Mouse (Mus musculus): ENCODE measurements at regions not wholly inside any gene's neighbourhood (a gene's known extent, or its start where the extent isn't known, plus 50 kb on each side); places are given as distances from the start of the nearest gene placed in this dataset.
A peak's percentile ranks its signal among the peaks of the same experiment; 100 is the strongest.

- Histone ChIP-seq H3K4me1 (ENCODE audit: control insufficient read depth, insufficient read depth, low read depth, low read length) (no peaks in the 10 kb centered on the region), H3K9ac (ENCODE audit: low read depth, low read length) (no peak overlapping the region), H3K4me3 (ENCODE audit: low read length) (no peak overlapping the region), H3K27ac (ENCODE audit: low read depth, low read length) (no peak overlapping the region), H3K36me3 (ENCODE audit: control insufficient read depth, insufficient read depth, low read length) (no peaks in the 10 kb centered on the region), H3K27me3 (replicated peaks; ENCODE audit: control insufficient read depth, insufficient read depth, low read length) (no peaks in the 10 kb centered on the region), H3K4me2 (ENCODE audit: low read length) (no peak overlapping the region), H3K9me3 (ENCODE audit: control insufficient read depth, low read length) (no peaks in the 10 kb centered on the region)
- WGBS, result 92% methylated on average over 3 of the region's 3 CpGs
- ATAC-seq, result no peak
These were observed 61.6 kb upstream of the Avpr1a start for GRCm38 (mm10) chr10:122386748-122387147.

- Histone ChIP-seq H3K4me3 (ENCODE audit: low read length) (no peak overlapping the region), H3K4me2 (ENCODE audit: low read length) (no peak overlapping the region), H3K27me3 (replicated peaks; ENCODE audit: control insufficient read depth, insufficient read depth, low read length) (no peaks in the 10 kb centered on the region), H3K27ac (ENCODE audit: low read depth, low read length) (no peak overlapping the region), H3K9me3 (ENCODE audit: control insufficient read depth, low read length) (no peaks in the 10 kb centered on the region), H3K4me1 (ENCODE audit: control insufficient read depth, insufficient read depth, low read depth, low read length) (no peaks in the 10 kb centered on the region), H3K9ac (ENCODE audit: low read depth, low read length) (no peak overlapping the region), H3K36me3 (ENCODE audit: control insufficient read depth, insufficient read depth, low read length) (no peaks in the 10 kb centered on the region)
- no peak for ATAC-seq
- WGBS, result 83% methylated on average over 3 of the region's 3 CpGs
These were observed 68.5 kb upstream of the Avpr1a start for GRCm38 (mm10) chr10:122379661-122380344.

- no peak for ATAC-seq
- Histone ChIP-seq H3K27ac (ENCODE audit: low read depth, low read length) (no peak overlapping the region), H3K36me3 (ENCODE audit: control insufficient read depth, insufficient read depth, low read length) (no peaks in the 10 kb centered on the region), H3K4me2 (ENCODE audit: low read length) (no peak overlapping the region), H3K4me3 (ENCODE audit: low read length) (no peak overlapping the region), H3K9ac (ENCODE audit: low read depth, low read length) (no peak overlapping the region), H3K4me1 (ENCODE audit: control insufficient read depth, insufficient read depth, low read depth, low read length) (no peaks in the 10 kb centered on the region), H3K27me3 (replicated peaks; ENCODE audit: control insufficient read depth, insufficient read depth, low read length) (no peaks in the 10 kb centered on the region), H3K9me3 (ENCODE audit: control insufficient read depth, low read length) (no peaks in the 10 kb centered on the region)
- WGBS, result 94% methylated on average over 9 of the region's 9 CpGs
These were observed 105.0 kb upstream of the Avpr1a start for GRCm38 (mm10) chr10:122343291-122343690.

GRCm38 (mm10) chr10:122342356-122342755 lies 105.9 kb upstream of the Avpr1a start:
- Histone ChIP-seq H3K27ac (ENCODE audit: low read depth, low read length) (no peak overlapping the region), H3K27me3 (replicated peaks; ENCODE audit: control insufficient read depth, insufficient read depth, low read length) (no peaks in the 10 kb centered on the region), H3K4me1 (ENCODE audit: control insufficient read depth, insufficient read depth, low read depth, low read length) (no peaks in the 10 kb centered on the region), H3K36me3 (ENCODE audit: control insufficient read depth, insufficient read depth, low read length) (no peaks in the 10 kb centered on the region), H3K4me2 (ENCODE audit: low read length) (no peak overlapping the region), H3K9me3 (ENCODE audit: control insufficient read depth, low read length) (no peaks in the 10 kb centered on the region), H3K4me3 (ENCODE audit: low read length) (no peak overlapping the region), H3K9ac (ENCODE audit: low read depth, low read length) (no peak overlapping the region)
- ATAC-seq, result no peak
- 83% methylated on average over 12 of the region's 12 CpGs for WGBS

GRCm38 (mm10) chr10:122326851-122327250 lies 121.4 kb upstream of the Avpr1a start:
- Histone ChIP-seq H3K4me2 (ENCODE audit: low read length) (no peak overlapping the region), H3K27ac (ENCODE audit: low read depth, low read length) (no peak overlapping the region), H3K4me1 (ENCODE audit: control insufficient read depth, insufficient read depth, low read depth, low read length) (no peaks in the 10 kb centered on the region), H3K4me3 (ENCODE audit: low read length) (no peak overlapping the region), H3K36me3 (ENCODE audit: control insufficient read depth, insufficient read depth, low read length) (no peaks in the 10 kb centered on the region), H3K27me3 (replicated peaks; ENCODE audit: control insufficient read depth, insufficient read depth, low read length) (no peaks in the 10 kb centered on the region), H3K9ac (ENCODE audit: low read depth, low read length) (no peak overlapping the region), H3K9me3 (ENCODE audit: control insufficient read depth, low read length) (no peaks in the 10 kb centered on the region)
- 91% methylated on average over 6 of the region's 6 CpGs for WGBS
- no peak for ATAC-seq

- Histone ChIP-seq H3K4me2 (ENCODE audit: low read length) (no peak overlapping the region), H3K4me1 (ENCODE audit: control insufficient read depth, insufficient read depth, low read depth, low read length) (no peaks in the 10 kb centered on the region; the same call in 1 of the 2 replicates), H3K36me3 (ENCODE audit: control insufficient read depth, insufficient read depth, low read length) (no peaks in the 10 kb centered on the region), H3K27ac (ENCODE audit: low read depth, low read length) (no peak overlapping the region), H3K27me3 (replicated peaks; ENCODE audit: control insufficient read depth, insufficient read depth, low read length) (no peaks in the 10 kb centered on the region), H3K9ac (ENCODE audit: low read depth, low read length) (no peak overlapping the region), H3K9me3 (ENCODE audit: control insufficient read depth, low read length) (no peaks in the 10 kb centered on the region), H3K4me3 (ENCODE audit: low read length) (no peak overlapping the region)
- ATAC-seq, result peak; percentile 88
- 40% methylated on average over 4 of the region's 4 CpGs for WGBS
These were observed 129.4 kb upstream of the Avpr1a start for GRCm38 (mm10) chr10:122318886-122319285.

GRCm38 (mm10) chr10:122310646-122311193 lies 137.6 kb upstream of the Avpr1a start:
- Histone ChIP-seq H3K4me2 (ENCODE audit: low read length) (no peak overlapping the region), H3K27ac (ENCODE audit: low read depth, low read length) (no peak overlapping the region), H3K9ac (ENCODE audit: low read depth, low read length) (no peak overlapping the region), H3K4me3 (ENCODE audit: low read length) (no peak overlapping the region), H3K9me3 (ENCODE audit: control insufficient read depth, low read length) (no peaks in the 10 kb centered on the region), H3K27me3 (replicated peaks; ENCODE audit: control insufficient read depth, insufficient read depth, low read length) (no peaks in the 10 kb centered on the region), H3K36me3 (ENCODE audit: control insufficient read depth, insufficient read depth, low read length) (no peaks in the 10 kb centered on the region), H3K4me1 (ENCODE audit: control insufficient read depth, insufficient read depth, low read depth, low read length) (no peaks in the 10 kb centered on the region)
- no peak for ATAC-seq
- WGBS, result 57% methylated on average over 3 of the region's 3 CpGs

GRCm38 (mm10) chr10:122308691-122309090 lies 139.6 kb upstream of the Avpr1a start:
- no peaks in the 10 kb centered on the region for H3K27me3 ChIP-seq (replicated peaks; ENCODE audit: control insufficient read depth, insufficient read depth, low read length)
- no peaks in the 10 kb centered on the region for H3K4me1 ChIP-seq (ENCODE audit: control insufficient read depth, insufficient read depth, low read depth, low read length)
- H3K36me3 ChIP-seq (ENCODE audit: control insufficient read depth, insufficient read depth, low read length), result no peaks in the 10 kb centered on the region
- H3K4me2 ChIP-seq (ENCODE audit: low read length), result no peak overlapping the region
- ATAC-seq, result no peak
- no peak overlapping the region for H3K27ac ChIP-seq (ENCODE audit: low read depth, low read length)
- no peak overlapping the region for H3K4me3 ChIP-seq (ENCODE audit: low read length)
- no peaks in the 10 kb centered on the region for H3K9me3 ChIP-seq (ENCODE audit: control insufficient read depth, low read length)
- WGBS, result 85% methylated on average over 3 of the region's 3 CpGs
- H3K9ac ChIP-seq (ENCODE audit: low read depth, low read length), result no peak overlapping the region

GRCm38 (mm10) chr10:122302259-122302658 lies 146.0 kb upstream of the Avpr1a start:
- 85% methylated on average over 6 of the region's 6 CpGs for WGBS
- Histone ChIP-seq H3K4me3 (ENCODE audit: low read length) (no peak overlapping the region), H3K4me1 (ENCODE audit: control insufficient read depth, insufficient read depth, low read depth, low read length) (no peaks in the 10 kb centered on the region), H3K27me3 (replicated peaks; ENCODE audit: control insufficient read depth, insufficient read depth, low read length) (no peaks in the 10 kb centered on the region), H3K4me2 (ENCODE audit: low read length) (no peak overlapping the region), H3K9ac (ENCODE audit: low read depth, low read length) (no peak overlapping the region), H3K36me3 (ENCODE audit: control insufficient read depth, insufficient read depth, low read length) (no peaks in the 10 kb centered on the region), H3K27ac (ENCODE audit: low read depth, low read length) (no peak overlapping the region), H3K9me3 (ENCODE audit: control insufficient read depth, low read length) (no peaks in the 10 kb centered on the region)
- no peak for ATAC-seq
